Mouse (Mus musculus) lung, embryonic 14.5 days (tissue): Measurements from ENCODE around the gene Hsp90ab1. TPM values are rescaled to one million over a fixed set of nuclear protein-coding genes. Genes with fewer than 3 reads are reported as not detected.

ENCODE experiments used
- ATAC-seq: fragments of 200-750 bp; cut with Nextera tagmentation; 2 replicates; pipeline ENCODE4 v1.8.0; 2017; ENCODE audit warnings: mild to moderate bottlenecking, moderate TSS enrichment, moderate library complexity; ENCODE audit not compliant: insufficient read depth
- DNase-seq: peaks from one replicate; pipeline ENCODE4 v3.0.0-alpha.2; 2015
- H3K27ac ChIP-seq: fragments of 300-500 bp; sonication (generic); 2 replicates; pipeline ENCODE4 v1.5.1; 2014; ENCODE audit warnings: low read depth, mild to moderate bottlenecking, moderate library complexity
- H3K27me3 ChIP-seq: fragments of 300-500 bp; sonication (generic); 2 replicates; pipeline ENCODE4 v1.6.1; 2014; ENCODE audit warnings: low read length, control low read depth; ENCODE audit not compliant: insufficient read depth
- H3K36me3 ChIP-seq: fragments of 300-500 bp; sonication (generic); 2 replicates; pipeline ENCODE4 v1.6.1; 2014; ENCODE audit warnings: control low read depth; ENCODE audit not compliant: insufficient read depth
- H3K4me1 ChIP-seq: fragments of 300-500 bp; sonication (generic); 2 replicates; pipeline ENCODE4 v1.6.1; 2014; ENCODE audit warnings: antibody characterized with exemption, control low read depth; ENCODE audit not compliant: insufficient read depth
- H3K4me2 ChIP-seq: fragments of 300-500 bp; sonication (generic); 2 replicates; pipeline ENCODE4 v1.6.1; 2014; ENCODE audit warnings: mild to moderate bottlenecking
- H3K4me3 ChIP-seq: fragments of 300-500 bp; sonication (generic); 2 replicates; pipeline ENCODE4 v1.5.1; 2014; ENCODE audit warnings: low read depth, low read length
- H3K9ac ChIP-seq: fragments of 300-500 bp; sonication (generic); 2 replicates; pipeline ENCODE4 v1.6.1; 2014
- H3K9me3 ChIP-seq: fragments of 300-500 bp; sonication (generic); 2 replicates; pipeline ENCODE4 v1.6.1; 2016; ENCODE audit warnings: low read depth, low read length, control low read depth
- CTCF ChIP-seq: IDR thresholded peaks from 2 replicates; pipeline ENCODE4 v1.5.1; 2016; ENCODE audit warnings: antibody characterized with exemption, low read depth
- WGBS: fragments of 180-500 bp; shearing (Covaris S2); extraction: QIAGEN DNeasy Blood & Tissue Kit; methylation state at CpG from one replicate; pipeline ENCODE4 v1.1.7; 2014; 5-methylcytosine and 5-hydroxymethylcytosine counted together
- polyA plus RNA-seq: library from polyadenylated mRNA; unstranded; fragments of >200 nt; fragmentation: Nextera tagmentation; extraction: Ambion mirVana; gene quantifications from 2 replicates; pipeline ENCODE4 v1.2.1, GENCODE M21; 2014

Gene Hsp90ab1
- polyA plus RNA-seq, 1 experiment from 2014 or later = 1,564 TPM

GRCm38 (mm10) chr17:45551816-45552451, 21.1 kb downstream of the Hsp90ab1 start:
- Histone ChIP-seq H3K9me3 (no peaks in the 10 kb centered on the region), H3K27me3 (peaks cover 41% of the 10 kb centered on the region), H3K36me3 (no peaks in the 10 kb centered on the region), H3K4me2 (no peak overlapping the region), H3K4me1 (no peaks in the 10 kb centered on the region), H3K27ac (no peak overlapping the region), H3K4me3 (no peak overlapping the region), H3K9ac (no peak overlapping the region)
- TF ChIP-seq CTCF = peak; percentile 91
- WGBS = 3% methylated on average over 8 of the region's 8 CpGs
- DNase-seq (peak; percentile 88), ATAC-seq (peak; percentile 5; the same call in 1 of the 2 replicates)

- WGBS = 49% methylated on average over 7 of the region's 7 CpGs
- DNase-seq (no peak), ATAC-seq (no peak)
These were observed 21.7 kb downstream of the Hsp90ab1 start for GRCm38 (mm10) chr17:45551249-45551796.

GRCm38 (mm10) chr17:45550253-45550652, 22.8 kb downstream of the Hsp90ab1 start:
- no peak overlapping the region for H3K9ac ChIP-seq
- no peak for ATAC-seq
- H3K27me3 ChIP-seq = peaks cover 52% of the 10 kb centered on the region
- H3K4me2 ChIP-seq = peak overlapping the region; percentile 99
- 11% methylated on average over 5 of the region's 5 CpGs for WGBS
- TF ChIP-seq CTCF = no peak
- no peaks in the 10 kb centered on the region for H3K9me3 ChIP-seq
- 0 out of 2 replicates have a peak, but pooled peaks cover 2% of the 10 kb centered on the region for H3K4me1 ChIP-seq
- DNase-seq = no peak
- H3K27ac ChIP-seq = no peak overlapping the region
- H3K4me3 ChIP-seq = peak overlapping the region; percentile 72; the same call in 1 of the 2 replicates
- 0 out of 2 replicates have a peak, but pooled peaks cover 3% of the 10 kb centered on the region for H3K36me3 ChIP-seq

More at GRCm38 (mm10) chr17:45551249-45551796, 21.7 kb downstream of the Hsp90ab1 start:
- Histone ChIP-seq H3K4me3 (no peak overlapping the region), H3K9me3 (no peaks in the 10 kb centered on the region), H3K36me3 (0 out of 2 replicates have a peak, but pooled peaks cover 3% of the 10 kb centered on the region), H3K27me3 (peaks cover 41% of the 10 kb centered on the region), H3K9ac (no peak overlapping the region), H3K4me1 (no peaks in the 10 kb centered on the region), H3K4me2 (no peak overlapping the region), H3K27ac (no peak overlapping the region)
- TF ChIP-seq CTCF = no peak

- Histone ChIP-seq H3K27me3 (peaks cover 58% of the 10 kb centered on the region), H3K4me2 (peak within 1 kb of the TSS; percentile 99), H3K27ac (no peak within 1 kb of the TSS), H3K4me3 (peak within 1 kb of the TSS; percentile 72), H3K9me3 (no peaks in the 10 kb centered on the region), H3K36me3 (0 out of 2 replicates have a peak, but pooled peaks cover 3% of the 10 kb centered on the region), H3K4me1 (0 out of 2 replicates have a peak, but pooled peaks cover 5% of the 10 kb centered on the region), H3K9ac (peak within 1 kb of the TSS; percentile 74)
- ATAC-seq (peak; percentile 25; the same call in 1 of the 2 replicates), DNase-seq (peak; percentile 66)
- WGBS = under 1% methylated on average over 15 of the region's 29 CpGs
- 0 out of 2 replicates have a peak, but pooled peaks have one; percentile 11 for TF ChIP-seq CTCF
These were observed 23.4 kb downstream of the Hsp90ab1 start, which contains the start of gene Tmem151b for GRCm38 (mm10) chr17:45549617-45550181. Gene Tmem151b, minus strand, starts transcription at chr17:45549677.

GRCm38 (mm10) chr17:45548541-45549512, 24.2 kb downstream of the Hsp90ab1 start:
- TF ChIP-seq CTCF = peak; percentile 57
- Histone ChIP-seq H3K36me3 (0 out of 2 replicates have a peak, but pooled peaks cover 3% of the 10 kb centered on the region), H3K9ac (peak overlapping the region; percentile 74), H3K4me3 (peak overlapping the region; percentile 72), H3K4me1 (peaks cover 10% of the 10 kb centered on the region; the same call in 1 of the 2 replicates), H3K4me2 (peak overlapping the region; percentile 99), H3K9me3 (no peaks in the 10 kb centered on the region), H3K27me3 (peaks cover 66% of the 10 kb centered on the region), H3K27ac (no peak overlapping the region)
- DNase-seq (peak; percentile 63), ATAC-seq (peak; percentile 33)
- WGBS = 3% methylated on average over 46 of the region's 68 CpGs

- Histone ChIP-seq H3K4me1 (peaks cover 10% of the 10 kb centered on the region; the same call in 1 of the 2 replicates), H3K4me2 (no peak overlapping the region), H3K9ac (no peak overlapping the region), H3K36me3 (0 out of 2 replicates have a peak, but pooled peaks cover 3% of the 10 kb centered on the region), H3K27ac (no peak overlapping the region), H3K9me3 (no peaks in the 10 kb centered on the region), H3K4me3 (no peak overlapping the region), H3K27me3 (peaks cover 77% of the 10 kb centered on the region)
- TF ChIP-seq CTCF = no peak
- DNase-seq (no peak), ATAC-seq (no peak)
- WGBS = 64% methylated on average over 5 of the region's 5 CpGs
These were observed 25.4 kb downstream of the Hsp90ab1 start for GRCm38 (mm10) chr17:45547461-45548190.
